Mouse (Mus musculus): ENCODE results near the gene Igfals. TPM values are rescaled to one million over a fixed set of nuclear protein-coding genes. Genes with fewer than 3 reads are reported as not detected.

Gene Igfals
- polyA plus RNA-seq, 1 experiment, result not detected

- TF ChIP-seq POLR2A (IDR thresholded peaks at IDR 0.05; ENCODE audit: low read depth, low read length), result no peak
- no peak for TF ChIP-seq CTCF (IDR thresholded peaks at IDR 0.05; ENCODE audit: borderline replicate concordance, insufficient read depth, low read length)
- H3K27ac ChIP-seq (ENCODE audit: insufficient read depth, low read length), result no peak overlapping the region
- H3K4me3 ChIP-seq (ENCODE audit: insufficient read depth, low read length), result no peak overlapping the region
- H3K4me1 ChIP-seq (ENCODE audit: control insufficient read depth, insufficient read depth, low read length), result peaks cover 10% of the 10 kb centered on the region; the same call in 1 of the 2 replicates
Observed at GRCm38 (mm10) chr17:24858967-24859366, 6.8 kb upstream of the Igfals start.

DNA sequence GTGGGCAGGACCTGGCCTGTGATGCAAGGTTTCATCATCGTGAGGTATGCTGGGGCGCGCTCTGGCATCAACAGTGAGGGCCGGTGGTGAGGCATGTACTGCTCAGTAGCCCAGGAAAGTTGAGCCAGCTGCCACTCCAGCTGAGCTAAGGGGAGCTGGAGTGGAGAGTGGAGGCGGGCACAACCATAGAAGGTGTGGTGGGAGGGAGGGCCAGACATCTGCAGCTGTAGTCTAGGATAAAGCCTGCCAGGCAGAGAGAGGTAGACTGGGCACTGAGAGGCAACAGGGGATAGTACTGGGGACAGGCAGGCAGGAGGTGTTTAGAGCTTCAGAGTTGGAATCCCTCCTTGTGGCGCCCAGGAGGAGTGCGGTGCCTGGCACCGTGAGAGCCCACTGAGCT is 5.7 kb upstream of the Igfals start:
- TF ChIP-seq CTCF (IDR thresholded peaks at IDR 0.05; ENCODE audit: borderline replicate concordance, insufficient read depth, low read length) (no peak), POLR2A (IDR thresholded peaks at IDR 0.05; ENCODE audit: low read depth, low read length) (no peak)
- H3K4me3 ChIP-seq (ENCODE audit: insufficient read depth, low read length), result no peak overlapping the region
- H3K4me1 ChIP-seq (ENCODE audit: control insufficient read depth, insufficient read depth, low read length), result peaks cover 10% of the 10 kb centered on the region; the same call in 1 of the 2 replicates
- no peak overlapping the region for H3K27ac ChIP-seq (ENCODE audit: insufficient read depth, low read length)

GRCm38 (mm10) chr17:24861785-24862184 is 4.0 kb upstream of the Igfals start:
- TF ChIP-seq POLR2A (IDR thresholded peaks at IDR 0.05; ENCODE audit: low read depth, low read length) (no peak), CTCF (IDR thresholded peaks at IDR 0.05; ENCODE audit: borderline replicate concordance, insufficient read depth, low read length) (no peak)
- Histone ChIP-seq H3K4me1 (ENCODE audit: control insufficient read depth, insufficient read depth, low read length) (no peaks in the 10 kb centered on the region), H3K27ac (ENCODE audit: insufficient read depth, low read length) (no peak overlapping the region), H3K4me3 (ENCODE audit: insufficient read depth, low read length) (no peak overlapping the region)

- no peaks in the 10 kb centered on the region for H3K4me1 ChIP-seq (ENCODE audit: control insufficient read depth, insufficient read depth, low read length)
- H3K4me3 ChIP-seq (ENCODE audit: insufficient read depth, low read length), result no peak overlapping the region
- no peak for TF ChIP-seq POLR2A (IDR thresholded peaks at IDR 0.05; ENCODE audit: low read depth, low read length)
- TF ChIP-seq CTCF (IDR thresholded peaks at IDR 0.05; ENCODE audit: borderline replicate concordance, insufficient read depth, low read length), result no peak
- no peak overlapping the region for H3K27ac ChIP-seq (ENCODE audit: insufficient read depth, low read length)
Observed at GRCm38 (mm10) chr17:24867914-24868313, 2.1 kb downstream of the Igfals start.

- no peak overlapping the region for H3K27ac ChIP-seq (ENCODE audit: insufficient read depth, low read length)
- no peaks in the 10 kb centered on the region; the same call in 1 of the 2 replicates for H3K4me1 ChIP-seq (ENCODE audit: control insufficient read depth, insufficient read depth, low read length)
- TF ChIP-seq CTCF (IDR thresholded peaks at IDR 0.05; ENCODE audit: borderline replicate concordance, insufficient read depth, low read length) (no peak), POLR2A (IDR thresholded peaks at IDR 0.05; ENCODE audit: low read depth, low read length) (no peak)
- no peak overlapping the region for H3K4me3 ChIP-seq (ENCODE audit: insufficient read depth, low read length)
Observed at GRCm38 (mm10) chr17:24873695-24874404, 8.1 kb downstream of the Igfals start.

GRCm38 (mm10) chr17:24874405-24874745 is 8.6 kb downstream of the Igfals start:
- no peak for TF ChIP-seq CTCF (IDR thresholded peaks at IDR 0.05; ENCODE audit: borderline replicate concordance, insufficient read depth, low read length)
- no peak for TF ChIP-seq POLR2A (IDR thresholded peaks at IDR 0.05; ENCODE audit: low read depth, low read length)
- no peak overlapping the region for H3K27ac ChIP-seq (ENCODE audit: insufficient read depth, low read length)
- H3K4me1 ChIP-seq (ENCODE audit: control insufficient read depth, insufficient read depth, low read length), result no peaks in the 10 kb centered on the region; the same call in 1 of the 2 replicates
- H3K4me3 ChIP-seq (ENCODE audit: insufficient read depth, low read length), result no peak overlapping the region

GRCm38 (mm10) chr17:24874989-24875388 is 9.2 kb downstream of the Igfals start:
- no peak overlapping the region for H3K27ac ChIP-seq (ENCODE audit: insufficient read depth, low read length)
- TF ChIP-seq POLR2A (IDR thresholded peaks at IDR 0.05; ENCODE audit: low read depth, low read length) (no peak), CTCF (IDR thresholded peaks at IDR 0.05; ENCODE audit: borderline replicate concordance, insufficient read depth, low read length) (no peak)
- no peaks in the 10 kb centered on the region; the same call in 1 of the 2 replicates for H3K4me1 ChIP-seq (ENCODE audit: control insufficient read depth, insufficient read depth, low read length)
- H3K4me3 ChIP-seq (ENCODE audit: insufficient read depth, low read length), result no peak overlapping the region

DNA sequence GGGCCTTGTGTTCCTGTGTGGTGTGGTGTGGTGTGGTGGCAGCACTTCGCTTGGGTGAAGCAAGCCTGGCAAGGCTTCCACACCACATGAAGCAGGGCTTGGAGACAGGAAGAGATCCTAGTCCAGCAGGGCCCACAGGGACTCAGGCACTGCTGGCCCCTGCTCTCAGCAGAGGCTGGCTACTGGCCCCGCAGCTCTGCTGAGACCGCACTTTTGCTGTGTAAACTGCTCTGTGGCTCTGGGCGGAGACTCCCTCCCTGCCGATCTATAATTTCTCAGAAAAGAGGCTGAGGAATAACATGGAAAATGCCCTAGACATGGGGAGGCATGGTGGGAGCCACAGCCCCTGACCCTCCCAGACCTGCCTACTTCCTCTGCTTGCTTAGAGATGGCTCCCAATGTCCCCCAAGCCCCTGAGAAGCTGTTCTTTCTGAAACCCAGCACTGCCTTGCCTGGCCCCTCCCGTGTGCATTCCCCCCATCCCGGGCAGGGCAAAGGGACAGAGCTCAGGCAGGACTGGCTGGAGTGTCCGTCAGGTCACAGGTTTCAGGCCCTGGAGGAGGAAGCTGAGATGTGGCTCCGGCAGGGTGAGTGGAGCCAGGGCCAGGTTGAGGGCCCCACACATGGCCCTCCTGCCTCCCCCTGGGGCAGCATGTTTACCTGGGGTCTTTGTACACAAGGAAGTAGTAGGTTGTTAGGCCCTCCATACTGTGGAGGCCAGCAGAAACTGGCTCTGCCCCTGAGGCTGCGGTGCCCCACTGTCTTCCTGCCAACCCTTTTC is 11.7 kb downstream of the Igfals start:
- no peak overlapping the region for H3K4me3 ChIP-seq (ENCODE audit: insufficient read depth, low read length)
- TF ChIP-seq POLR2A (IDR thresholded peaks at IDR 0.05; ENCODE audit: low read depth, low read length) (no peak), CTCF (IDR thresholded peaks at IDR 0.05; ENCODE audit: borderline replicate concordance, insufficient read depth, low read length) (no peak)
- no peak overlapping the region for H3K27ac ChIP-seq (ENCODE audit: insufficient read depth, low read length)
- no peaks in the 10 kb centered on the region; the same call in 1 of the 2 replicates for H3K4me1 ChIP-seq (ENCODE audit: control insufficient read depth, insufficient read depth, low read length)

- TF ChIP-seq POLR2A (IDR thresholded peaks at IDR 0.05; ENCODE audit: low read depth, low read length) (no peak), CTCF (IDR thresholded peaks at IDR 0.05; ENCODE audit: borderline replicate concordance, insufficient read depth, low read length) (no peak)
- H3K27ac ChIP-seq (ENCODE audit: insufficient read depth, low read length), result no peak overlapping the region
- no peaks in the 10 kb centered on the region; the same call in 1 of the 2 replicates for H3K4me1 ChIP-seq (ENCODE audit: control insufficient read depth, insufficient read depth, low read length)
- H3K4me3 ChIP-seq (ENCODE audit: insufficient read depth, low read length), result no peak overlapping the region
Observed at GRCm38 (mm10) chr17:24878117-24878397, 12.3 kb downstream of the Igfals start.

DNA sequence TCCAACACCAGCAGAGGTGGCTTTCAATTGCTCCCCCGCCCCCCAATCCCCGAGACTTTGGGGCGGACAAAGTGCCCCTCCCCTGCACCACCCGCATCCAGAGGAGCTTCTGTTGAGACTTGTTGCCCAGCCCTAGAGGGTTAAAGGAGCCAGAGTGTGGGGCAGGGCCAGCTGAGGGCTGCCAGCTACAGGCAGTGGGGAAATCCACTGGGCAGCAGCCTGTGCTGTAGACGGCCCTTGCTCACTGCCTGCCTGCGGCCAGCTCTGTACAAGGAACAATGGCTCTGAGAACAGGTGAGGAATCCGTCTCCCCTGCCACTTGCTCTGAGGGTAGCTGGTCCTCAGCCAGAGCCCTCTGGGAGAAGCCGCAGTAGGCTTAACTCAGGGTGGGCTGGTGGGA is 12.7 kb downstream of the Igfals start:
- H3K27ac ChIP-seq (ENCODE audit: insufficient read depth, low read length), result no peak overlapping the region
- TF ChIP-seq CTCF (IDR thresholded peaks at IDR 0.05; ENCODE audit: borderline replicate concordance, insufficient read depth, low read length) (no peak), POLR2A (IDR thresholded peaks at IDR 0.05; ENCODE audit: low read depth, low read length) (no peak)
- no peaks in the 10 kb centered on the region; the same call in 1 of the 2 replicates for H3K4me1 ChIP-seq (ENCODE audit: control insufficient read depth, insufficient read depth, low read length)
- H3K4me3 ChIP-seq (ENCODE audit: insufficient read depth, low read length), result no peak overlapping the region

Data from embryonic fibroblast, embryonic 13.5 days (primary cell).